Mouse (Mus musculus) bone marrow macrophage, adult 2 months (primary cell): ENCODE data around the gene Slc16a6.

Experiments used
- CTCF ChIP-seq: IDR thresholded peaks from 2 replicates; pipeline ENCODE4 v1.5.1; 2012; ENCODE audit warnings: low read depth, mild to moderate bottlenecking, low read length, moderate library complexity
- POLR2A ChIP-seq: IDR thresholded peaks from 2 replicates; pipeline ENCODE4 v1.6.1; 2012; ENCODE audit warnings: mild to moderate bottlenecking, low read depth, low read length, borderline replicate concordance

- TF ChIP-seq CTCF (no peak), POLR2A (no peak)
Observed at GRCm38 (mm10) chr11:109507068-109507467, 33.7 kb upstream of the Slc16a6 start.
